Mouse (Mus musculus) spleen, postnatal 10 days (tissue): ENCODE data around the gene Lrig1.

Experiments
- DNase-seq, 2 experiments: peaks; one replicate each; pipeline ENCODE4 v3.0.0; 2021 to 2022; ENCODE audit warnings: low spot score in 2 of 2

Lrig1 gene

DNA sequence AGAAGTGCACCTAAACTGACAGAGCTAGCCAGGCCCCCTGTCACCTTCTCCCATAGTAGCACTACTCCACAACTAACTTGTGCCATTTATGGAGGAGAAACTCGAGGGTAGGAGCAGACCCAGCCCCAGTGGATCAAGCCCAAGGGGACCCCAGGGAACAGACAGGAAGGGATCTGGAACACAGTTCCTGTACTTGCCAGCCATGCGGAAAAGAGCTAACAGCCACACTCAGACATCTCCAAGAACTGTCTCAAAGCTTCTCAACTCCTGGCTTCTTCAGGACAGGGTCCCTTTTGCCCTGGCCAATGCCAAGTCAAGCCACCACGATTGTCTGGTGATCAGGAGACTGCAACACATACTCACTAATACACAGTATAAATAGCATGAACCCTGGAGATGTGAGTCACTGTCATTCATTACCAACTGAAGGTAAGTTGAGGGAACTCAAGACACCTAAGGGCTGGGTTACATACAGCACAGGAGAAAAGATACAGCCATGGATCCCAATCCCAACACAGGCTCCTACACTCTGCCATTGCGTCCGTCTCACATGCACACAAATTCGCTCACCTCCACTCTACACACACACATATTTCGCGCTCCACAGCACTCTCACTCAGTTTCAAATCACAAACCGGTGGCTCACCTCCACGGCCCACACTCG lies 1.3 kb downstream of the Lrig1 start:
- DNase-seq: peak in 1 of 2 experiments; percentile 30

DNA sequence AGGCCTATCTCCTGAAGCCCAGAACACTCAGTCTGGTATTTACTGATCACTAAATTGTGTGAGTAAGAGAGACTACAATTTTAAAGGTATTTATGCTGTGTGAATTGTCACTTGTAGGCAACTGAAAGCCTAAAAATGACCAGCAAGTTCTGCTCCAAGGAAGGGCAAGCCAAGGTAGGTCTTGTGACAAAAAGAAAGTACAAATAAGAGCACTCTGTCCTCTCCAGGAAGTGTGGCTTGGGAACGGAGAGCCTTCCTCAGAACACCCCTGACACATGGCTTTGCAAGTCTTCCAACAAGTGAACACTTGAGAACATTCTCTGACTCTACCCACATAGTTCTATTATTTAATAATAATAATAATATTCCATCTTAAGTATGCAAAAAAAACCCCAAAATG lies 2.5 kb downstream of the Lrig1 start:
- no peak for DNase-seq

DNA sequence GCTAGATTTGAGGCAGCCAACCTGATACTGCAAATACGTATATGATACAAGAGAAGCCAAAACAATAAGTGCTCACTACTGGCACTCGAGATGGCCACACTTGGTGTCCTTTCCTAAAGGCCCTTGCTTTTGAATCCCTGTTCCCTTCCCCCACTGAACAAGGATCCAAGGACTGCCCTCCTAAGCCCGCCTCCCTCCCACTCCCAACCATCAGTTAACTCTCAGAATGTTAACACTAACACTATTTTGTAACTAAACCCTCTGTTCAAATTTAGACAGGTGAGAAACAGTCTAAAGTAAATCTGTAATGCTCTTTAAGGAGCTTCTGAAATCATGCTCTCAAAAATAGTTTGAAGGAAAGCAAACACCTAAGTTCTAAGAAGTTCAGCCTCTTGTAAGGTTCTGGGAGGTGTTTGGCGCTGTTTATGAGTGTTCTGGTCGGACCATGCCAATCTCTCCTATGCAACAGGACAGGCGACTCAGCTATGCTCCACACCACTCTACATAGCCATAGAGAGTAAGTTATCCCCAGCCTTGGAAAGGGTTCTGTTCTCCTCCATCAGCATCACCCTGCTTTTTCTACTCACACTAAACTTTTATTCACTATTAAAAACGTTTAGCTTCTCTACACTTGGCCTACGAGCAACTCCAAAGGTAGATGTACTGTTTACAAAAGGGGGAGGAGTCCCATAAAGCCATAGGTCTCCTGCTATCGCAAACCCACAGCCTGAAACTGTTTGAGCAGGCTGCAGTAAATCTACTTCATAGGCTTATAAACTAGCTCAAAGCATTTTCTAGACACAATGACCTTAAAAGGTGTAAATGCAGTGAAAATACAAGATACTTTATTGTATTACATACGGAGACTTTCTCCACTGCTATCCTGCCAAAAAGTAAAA lies 3.5 kb downstream of the Lrig1 start:
- DNase-seq: no peak

DNA sequence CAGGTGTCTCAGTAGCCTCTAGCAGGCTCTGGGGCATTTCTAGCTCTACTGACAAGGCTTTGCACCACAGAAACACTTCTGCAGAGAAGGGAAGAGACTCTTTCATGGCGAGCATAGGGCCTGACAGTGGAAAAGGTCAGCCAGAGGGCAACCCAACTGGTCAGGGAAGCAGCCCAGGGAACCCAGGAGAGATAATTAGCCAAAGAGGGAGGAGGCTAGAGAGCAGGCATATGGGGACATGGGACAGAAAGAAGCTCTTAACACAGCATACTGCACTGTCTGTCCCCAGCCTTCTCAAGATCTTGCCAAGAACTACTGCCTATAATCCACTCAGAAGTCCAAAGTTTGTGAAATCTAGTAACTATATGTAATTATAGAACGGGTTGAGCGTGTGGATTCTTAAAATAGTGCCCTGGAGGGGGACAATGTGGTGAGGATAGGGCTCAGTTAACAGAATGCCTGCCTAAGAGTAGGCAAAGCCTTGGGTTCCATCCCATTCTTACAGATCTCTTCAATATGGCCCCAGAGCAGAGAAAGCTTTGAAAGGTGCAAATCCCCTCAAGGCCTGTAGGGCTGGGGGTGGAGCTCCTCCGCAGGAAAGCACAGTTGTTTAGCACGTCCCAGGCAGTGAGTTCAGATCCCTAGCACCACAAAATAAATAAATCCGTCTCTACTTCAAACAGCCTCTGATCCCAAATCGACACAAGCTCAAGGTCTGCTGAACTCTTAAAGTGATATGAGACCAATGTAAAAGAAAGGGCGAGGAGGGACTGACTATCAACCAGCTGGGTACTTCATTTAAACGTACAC lies 4.6 kb downstream of the Lrig1 start:
- no peak for DNase-seq

DNA sequence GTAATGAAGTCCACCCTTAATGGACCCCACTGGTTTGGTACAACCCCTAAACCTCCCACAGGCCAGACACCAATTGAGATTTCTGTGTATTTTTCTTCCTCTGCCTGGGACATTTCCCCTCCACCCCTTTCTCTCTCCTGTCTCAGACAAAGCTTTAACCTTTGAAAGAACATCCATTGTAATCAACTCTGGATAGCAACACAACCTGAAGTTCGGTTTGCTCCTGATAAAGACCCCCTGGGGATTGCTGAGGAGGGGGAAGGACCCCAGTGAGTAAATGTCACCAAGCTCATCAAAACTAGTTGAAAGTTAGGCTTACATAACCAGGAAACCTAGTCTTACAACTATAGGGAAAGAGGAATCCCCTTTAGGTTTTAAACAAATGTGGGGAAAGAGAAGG lies 5.5 kb downstream of the Lrig1 start:
- no peak for DNase-seq

DNA sequence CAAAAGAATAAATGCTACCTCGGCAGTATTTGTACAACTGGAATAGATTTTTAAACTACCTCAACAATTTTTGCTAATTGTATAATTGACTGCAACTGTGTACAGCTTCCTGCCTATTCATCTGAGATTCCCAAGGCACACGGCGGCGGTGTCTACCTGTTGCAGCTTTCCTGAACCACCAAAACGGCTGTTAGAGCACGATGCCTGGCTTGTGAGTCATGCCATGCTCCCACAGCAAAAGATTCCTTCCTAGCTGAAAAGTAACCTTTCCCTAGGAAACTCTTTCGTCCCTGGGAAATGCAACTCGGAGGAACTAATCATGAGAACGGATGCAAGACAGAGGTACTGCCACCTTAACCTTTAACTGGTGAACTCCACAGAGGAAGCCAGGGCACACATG lies 6.9 kb downstream of the Lrig1 start:
- DNase-seq: no peak

DNA sequence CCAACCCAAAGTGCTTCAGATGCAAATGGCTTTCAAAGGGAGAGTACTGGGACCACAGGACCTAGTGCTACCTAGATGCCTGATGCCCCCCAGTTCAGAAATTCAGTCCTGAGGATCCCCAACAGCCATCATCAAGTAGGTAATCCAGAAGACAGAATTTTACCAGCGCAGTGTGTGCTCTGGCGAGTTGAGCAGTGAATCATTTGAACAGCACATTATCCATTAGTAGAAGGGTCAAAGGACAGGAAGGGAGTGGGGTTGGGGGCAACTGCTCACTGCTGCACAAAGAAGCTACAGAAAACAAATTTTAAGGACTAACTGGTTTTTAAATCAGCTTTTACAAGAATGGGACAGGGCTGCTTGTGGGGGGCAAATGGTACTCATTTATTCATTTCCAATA lies 8.0 kb downstream of the Lrig1 start:
- DNase-seq: no peak

DNA sequence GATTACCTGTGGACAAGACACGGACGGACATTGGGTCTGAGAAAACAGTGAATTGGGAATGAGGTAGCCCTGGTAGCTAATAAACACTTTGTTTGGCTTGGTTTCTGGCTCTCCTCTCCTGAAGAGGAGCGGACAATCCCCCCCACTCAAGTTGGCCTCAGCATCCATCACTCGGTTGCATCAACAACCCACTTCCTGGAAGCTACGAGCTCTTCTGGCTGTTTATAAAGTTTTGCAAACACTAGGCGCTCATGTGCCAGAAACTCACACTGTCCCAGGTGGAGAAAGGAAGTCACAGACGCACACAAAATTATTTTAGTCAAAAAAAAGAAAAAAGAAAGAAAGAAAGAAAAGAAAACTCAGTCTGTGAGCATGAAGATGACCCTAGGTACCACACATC lies 9.7 kb downstream of the Lrig1 start:
- DNase-seq: no peak

DNA sequence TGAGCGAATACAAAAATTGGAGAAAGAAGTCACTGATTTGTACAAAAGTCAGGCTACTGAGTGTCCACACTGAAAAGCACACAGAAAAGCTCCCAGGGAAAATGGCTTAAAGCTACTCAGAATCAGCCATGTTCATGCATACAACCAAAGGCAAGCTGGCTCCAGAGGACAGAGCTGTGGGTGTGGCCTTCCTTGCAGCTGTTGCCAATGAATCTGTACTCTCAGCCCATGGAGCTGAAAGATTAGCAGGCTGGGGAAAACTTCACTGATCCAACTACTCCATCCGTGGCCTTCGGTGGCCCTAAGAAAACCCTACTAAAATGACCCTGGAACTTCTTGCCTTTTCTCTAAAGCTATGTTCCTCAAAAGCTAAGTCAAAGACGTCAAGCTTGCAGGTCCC lies 11.2 kb downstream of the Lrig1 start:
- DNase-seq: peak in 1 of 2 experiments; percentile 33

DNA sequence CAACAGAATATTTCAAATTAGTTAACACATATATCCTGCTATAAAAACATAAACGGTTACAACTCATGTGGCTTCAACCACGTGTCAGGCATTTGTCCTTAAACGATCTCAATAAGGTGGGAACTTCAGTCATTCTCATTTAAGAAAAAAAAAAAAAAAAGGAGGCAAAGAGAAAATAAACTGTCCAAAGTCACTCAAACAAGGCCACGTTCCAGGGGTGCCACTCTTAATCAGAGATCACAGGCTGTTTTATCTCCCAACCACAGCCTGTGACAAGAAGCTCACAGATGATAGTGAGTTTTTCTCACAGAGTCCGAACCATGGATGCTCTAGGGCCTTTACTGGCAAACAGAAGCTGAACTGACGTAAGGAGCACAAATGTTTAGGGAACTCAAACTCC lies 13.9 kb downstream of the Lrig1 start:
- DNase-seq: no peak

DNA sequence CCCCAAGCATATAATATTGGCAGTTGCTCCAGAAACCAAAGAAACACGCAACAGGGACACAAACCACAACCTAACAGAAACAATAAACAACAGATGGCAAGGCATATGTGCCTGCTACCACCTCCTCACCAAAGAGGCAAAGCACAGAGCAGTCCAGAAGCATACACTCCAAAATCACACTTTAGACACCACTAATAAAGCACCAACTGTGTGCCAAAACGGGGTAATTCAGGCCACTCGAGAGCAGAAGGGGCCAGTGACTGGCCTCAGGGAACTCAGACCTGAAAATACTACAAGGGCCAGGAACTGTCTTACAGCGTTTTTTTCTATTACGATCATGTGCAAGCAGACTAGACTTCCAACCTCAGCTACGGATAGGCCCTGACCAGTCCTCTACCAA lies 14.3 kb downstream of the Lrig1 start:
- DNase-seq: no peak

DNA sequence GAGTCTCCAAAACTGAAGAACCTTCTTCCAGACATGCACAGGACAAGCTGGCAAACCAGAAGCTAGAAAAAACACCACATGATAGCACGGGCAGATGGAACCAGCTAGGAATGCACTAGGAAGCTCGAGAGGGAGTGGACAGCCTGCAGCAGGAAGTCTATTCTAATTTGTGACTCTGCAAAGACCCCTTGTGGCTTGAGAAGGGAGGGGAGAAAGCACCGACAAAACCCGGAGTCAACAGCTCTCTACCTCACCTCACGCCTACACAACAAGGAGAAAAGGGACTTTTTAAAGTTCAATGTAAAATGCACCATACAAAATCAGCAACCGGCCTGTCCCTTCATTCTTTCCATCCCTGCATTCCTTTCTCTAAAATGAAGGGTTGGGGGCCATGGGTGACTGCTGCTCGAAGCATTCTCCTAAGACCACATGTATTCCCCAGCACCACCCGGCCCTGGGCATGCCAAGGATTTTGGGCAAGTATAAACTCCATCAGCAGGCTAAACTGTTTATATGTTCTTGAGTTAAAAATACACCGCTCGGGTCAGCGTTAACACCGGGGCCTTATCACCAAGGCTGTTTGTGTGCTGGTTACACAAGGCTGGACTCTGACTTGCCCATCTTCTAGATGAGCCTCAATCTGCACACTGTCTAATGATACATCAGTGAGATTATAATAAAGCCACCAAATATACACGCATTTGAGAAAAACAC lies 15.0 kb downstream of the Lrig1 start:
- DNase-seq: no peak

DNA sequence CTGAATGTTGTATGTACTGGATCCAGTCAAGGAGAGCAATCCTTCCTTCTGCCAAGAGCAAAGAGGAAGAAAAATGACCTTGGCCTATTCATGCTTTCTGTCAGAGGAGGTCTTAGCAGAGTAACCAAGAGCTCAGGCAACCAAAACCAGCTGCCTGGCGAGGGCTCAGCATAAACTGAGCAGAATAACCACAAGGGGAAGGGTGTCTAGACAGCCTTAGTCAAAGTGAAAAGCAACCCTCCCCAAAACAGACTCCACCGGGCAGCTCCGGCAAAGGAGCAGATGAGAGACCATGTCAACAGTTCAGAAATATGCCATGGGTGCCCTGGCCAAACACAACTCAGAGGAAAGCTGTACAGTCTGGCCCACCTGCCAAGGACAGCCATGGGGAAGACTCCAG lies 16.3 kb downstream of the Lrig1 start:
- no peak for DNase-seq

DNA sequence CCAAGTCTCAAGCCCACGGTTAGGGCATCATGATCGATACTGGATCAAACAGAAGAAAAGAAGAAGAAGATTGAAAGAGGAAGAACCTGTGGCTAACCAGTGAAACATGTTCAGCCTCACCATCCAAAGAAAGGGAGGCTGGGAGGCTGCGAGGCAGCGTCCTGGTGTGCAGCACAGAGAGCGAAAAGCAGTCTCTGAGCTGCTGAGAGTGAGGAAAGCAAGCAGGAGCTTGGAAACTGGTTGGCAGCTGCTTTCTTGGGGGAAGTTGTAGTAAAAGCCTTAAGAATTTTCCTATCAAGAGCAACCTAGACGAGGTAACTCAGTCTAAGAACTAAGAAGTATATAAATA lies 17.7 kb downstream of the Lrig1 start:
- no peak for DNase-seq

DNA sequence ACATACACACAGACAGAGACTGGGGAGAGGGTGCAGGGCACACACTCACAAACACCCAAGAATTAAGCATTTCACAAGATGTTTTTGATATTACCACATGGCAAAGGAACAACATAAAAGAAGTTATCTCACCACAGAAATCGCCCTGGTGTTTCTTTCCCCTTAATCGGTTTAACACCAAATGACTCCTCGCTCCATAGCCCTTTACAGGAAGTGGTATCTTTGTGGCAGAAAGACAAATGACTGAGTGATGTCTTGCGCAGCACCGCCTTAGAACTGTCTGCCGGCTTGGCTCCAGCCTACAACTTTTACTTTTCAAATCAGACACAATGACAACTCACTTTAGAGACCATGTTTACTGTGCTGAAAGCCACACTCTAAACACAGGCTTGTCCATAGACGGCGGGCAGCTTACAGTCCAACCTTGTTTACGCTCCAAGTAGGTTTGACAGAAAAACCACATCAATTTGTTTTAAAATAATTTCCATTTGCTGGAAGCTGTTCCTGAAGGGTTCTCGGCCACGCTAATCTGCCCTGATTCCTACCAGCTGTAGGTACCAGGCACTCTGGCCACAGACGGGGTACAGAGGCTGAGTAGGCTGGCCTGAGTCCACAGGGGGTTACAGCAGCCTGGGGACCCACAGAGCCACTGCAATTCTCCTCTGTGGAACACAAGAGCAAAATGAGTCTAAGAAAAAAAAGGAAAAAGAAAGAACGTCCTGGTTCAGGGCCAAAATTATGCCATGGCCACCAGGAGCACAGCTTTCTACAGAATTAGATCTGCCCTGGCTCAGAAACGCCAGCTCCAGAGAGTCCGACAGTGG lies 18.3 kb downstream of the Lrig1 start:
- DNase-seq: no peak

DNA sequence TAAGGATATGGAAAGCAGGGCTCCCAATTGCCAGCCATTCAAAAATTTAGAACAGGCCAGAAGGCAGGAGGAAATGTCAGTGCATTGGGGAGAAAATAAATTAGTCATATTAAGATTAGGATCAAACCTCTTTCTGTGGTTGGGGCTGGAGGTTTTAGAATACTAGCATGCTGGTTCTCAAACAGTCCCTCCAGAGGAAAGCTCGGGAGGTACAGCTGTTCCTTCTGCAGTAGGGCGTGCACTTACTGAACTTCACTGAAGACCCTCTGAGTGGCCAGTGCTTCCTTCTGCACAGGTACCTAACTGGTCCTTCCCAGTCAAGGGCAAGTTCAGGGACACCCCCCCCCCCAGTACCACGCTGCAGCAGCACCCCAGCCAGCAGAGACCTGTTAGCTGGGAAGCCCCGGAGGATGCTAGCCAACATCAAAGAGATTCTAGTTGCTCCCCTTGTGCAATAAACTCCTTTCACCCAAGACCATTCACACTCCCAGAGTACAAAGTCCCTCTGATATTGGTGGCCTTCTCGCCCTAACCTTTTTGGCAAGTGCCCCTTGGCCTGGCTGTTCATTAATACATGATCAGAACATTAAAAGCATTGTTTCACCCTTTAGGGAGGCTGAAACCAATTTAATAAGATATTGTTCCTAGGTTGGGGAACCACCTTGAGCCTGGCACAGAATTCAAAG lies 19.1 kb downstream of the Lrig1 start:
- DNase-seq: no peak

DNA sequence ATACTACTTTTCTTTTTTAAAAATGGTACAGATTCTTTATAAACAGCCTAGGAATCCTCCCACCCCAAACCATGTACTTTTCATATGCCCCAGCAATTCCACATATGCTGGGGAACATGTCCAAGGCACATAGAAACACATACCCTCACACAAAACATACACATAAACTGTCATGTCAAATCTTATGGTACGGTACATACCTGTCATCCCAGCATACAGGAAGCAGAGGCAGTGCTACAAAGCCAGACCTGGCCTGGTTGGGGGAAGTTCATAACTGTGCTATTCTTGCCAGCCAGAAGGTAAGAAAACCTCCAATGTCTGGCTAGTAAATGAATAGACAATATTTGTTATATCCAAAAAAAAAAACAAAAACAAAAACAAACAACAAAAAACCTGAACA lies 20.7 kb downstream of the Lrig1 start:
- DNase-seq: no peak

DNA sequence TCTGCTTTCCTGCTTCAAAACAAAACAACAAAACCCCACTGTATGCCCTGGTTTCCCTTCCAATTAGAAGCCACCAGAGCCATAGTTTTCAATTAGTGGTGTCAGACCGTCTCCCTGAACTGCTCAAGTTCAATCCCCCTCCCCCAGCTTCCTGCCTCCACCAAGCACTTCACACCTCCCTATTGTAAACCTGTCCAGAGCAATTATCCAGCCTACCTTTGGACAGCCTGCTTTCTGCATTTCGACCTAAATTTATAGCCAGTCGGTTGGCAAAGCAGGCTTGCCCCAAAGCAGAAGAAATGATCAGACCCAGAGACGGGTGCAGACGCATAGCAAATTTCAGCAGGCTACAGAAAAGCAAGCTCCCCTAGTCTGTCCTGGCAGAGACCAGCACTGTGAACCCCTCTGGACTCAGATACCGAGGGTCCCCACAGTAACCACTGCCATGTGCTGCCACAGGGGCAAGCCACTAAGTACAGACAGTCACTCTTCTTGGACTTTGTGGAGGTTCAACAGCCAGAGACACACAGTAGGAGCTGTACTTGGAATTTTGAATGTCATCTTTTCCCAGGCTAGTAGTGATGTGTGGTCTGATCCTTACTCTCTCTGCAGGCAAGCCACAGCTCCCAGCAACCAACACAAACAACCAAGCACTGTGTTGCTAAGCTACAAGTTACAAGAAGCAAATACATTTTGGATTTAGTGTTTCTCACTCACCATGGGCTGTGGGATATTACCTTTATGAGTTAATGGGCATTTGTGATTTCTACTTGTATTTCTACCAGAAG lies 21.4 kb downstream of the Lrig1 start:
- DNase-seq: no peak

DNA sequence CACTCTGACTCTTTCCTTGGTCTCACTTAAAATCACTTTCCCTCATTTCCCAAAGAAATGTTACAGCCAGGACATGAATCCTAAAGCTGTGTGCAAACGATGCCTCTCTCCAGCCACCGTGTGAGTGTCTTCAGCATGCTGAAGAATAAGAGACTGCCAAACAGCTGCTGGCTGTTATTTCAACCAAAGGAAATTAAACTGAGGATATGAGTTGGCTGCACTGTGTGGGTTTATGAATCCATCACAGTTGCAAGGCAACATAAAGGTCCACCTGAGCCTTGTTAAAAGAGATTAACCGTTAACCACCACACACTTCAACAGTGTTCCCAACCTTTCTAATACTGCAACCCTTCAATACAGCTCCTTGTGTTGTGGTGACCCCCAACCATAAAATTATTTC lies 22.5 kb downstream of the Lrig1 start:
- DNase-seq: no peak

DNA sequence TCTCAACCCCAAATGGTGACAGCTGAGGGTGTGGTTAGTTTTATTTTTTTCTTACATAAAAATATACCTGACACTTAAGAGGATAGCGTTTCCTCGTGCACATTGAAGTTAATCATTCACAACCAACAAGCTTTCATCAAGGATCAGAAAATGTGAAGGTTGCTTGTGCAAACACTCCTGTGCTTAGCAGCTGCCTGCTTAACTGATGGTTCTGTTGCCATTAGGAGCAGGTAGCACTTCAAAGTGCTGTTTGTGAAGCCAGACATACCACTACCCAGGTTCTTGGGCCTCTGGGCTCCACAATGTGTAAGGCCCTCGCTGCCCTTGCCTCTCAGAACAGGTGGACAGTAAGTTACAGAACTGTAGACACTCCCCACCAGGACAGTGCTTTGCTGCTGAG lies 23.1 kb downstream of the Lrig1 start:
- DNase-seq: no peak
